Mouse (Mus musculus) ZHBTc4 (cell line): ENCODE data around the gene Dusp18.
"Not testable (repeated sequence)": the region's sequence is repeated elsewhere in the genome, so short reads cannot be mapped to it uniquely, and the experiment has no call there.

Source experiments
- DNase-seq: peaks from one replicate; pipeline ENCODE4 v3.0.0-alpha.2; 2011; ENCODE audit warnings: low read depth, low spot score

Gene Dusp18

GRCm38 (mm10) chr11:3893970-3894369, 1.1 kb upstream of the Dusp18 start:
- no peak for DNase-seq

DNA sequence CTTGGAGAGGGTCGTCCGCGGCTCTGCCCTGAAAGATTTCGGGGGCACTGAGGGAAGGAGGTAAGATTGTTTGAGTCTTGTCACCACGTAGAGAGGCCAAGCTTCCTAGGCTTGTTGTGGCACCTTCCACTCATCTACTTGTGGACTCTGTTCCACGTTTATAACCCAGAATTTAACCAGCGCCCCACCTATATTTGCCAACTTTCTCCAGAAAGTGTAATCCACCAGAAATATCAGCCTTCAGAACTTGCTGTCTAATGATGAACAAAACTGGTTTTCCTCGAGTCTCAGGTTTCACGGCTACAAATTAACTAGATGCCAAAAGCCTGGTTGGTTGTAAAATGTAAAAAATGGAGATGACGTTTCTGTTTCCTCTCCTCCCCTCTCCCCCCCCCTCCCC, 418 bp downstream of the Dusp18 start:
- peak; percentile 25 for DNase-seq

- no peak for DNase-seq
Observed at GRCm38 (mm10) chr11:3895933-3896332, 893 bp downstream of the Dusp18 start.

DNA sequence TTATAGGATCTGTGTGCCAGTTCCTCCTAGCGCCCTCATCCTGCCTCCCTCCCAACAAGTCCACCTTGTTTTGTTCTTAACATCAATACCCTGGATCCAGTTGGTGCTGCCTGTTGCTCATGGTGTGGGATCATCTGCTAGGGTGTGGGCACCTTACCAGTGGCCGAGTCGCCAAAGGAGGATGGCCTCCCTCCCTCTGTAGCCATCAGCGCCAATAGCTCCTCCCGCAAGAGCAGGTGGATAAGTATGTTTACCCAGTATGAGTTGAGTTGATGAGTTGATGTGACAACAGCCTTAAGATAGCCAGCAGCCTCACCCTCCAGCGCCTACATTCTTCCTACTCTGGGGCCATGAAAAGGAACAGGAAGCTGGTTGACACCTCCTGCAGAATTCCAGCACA, 5.3 kb downstream of the Dusp18 start:
- no peak for DNase-seq

- no peak for DNase-seq
Observed at GRCm38 (mm10) chr11:3902516-3902915, 7.5 kb downstream of the Dusp18 start.

DNA sequence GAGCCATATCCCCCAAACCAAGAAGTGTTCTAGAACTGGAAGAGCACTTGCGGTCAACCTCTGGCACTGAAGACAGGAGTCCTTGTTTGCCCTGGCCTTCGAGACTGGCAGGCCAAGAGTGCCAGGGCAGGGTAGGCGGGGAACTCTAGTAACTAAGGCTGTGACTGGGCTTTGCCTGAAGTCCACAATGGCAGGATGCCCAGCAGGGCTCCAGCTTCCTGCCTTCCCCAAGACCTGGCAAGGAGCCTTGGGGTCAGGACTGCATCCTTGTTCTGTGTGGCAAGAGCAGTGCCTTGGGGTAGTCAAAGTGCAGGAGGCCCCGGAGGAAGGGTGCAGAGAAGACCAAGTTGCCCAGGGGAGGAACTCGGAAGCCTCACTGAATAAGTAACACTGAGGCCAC, 8.0 kb downstream of the Dusp18 start:
- DNase-seq, result no peak

DNA sequence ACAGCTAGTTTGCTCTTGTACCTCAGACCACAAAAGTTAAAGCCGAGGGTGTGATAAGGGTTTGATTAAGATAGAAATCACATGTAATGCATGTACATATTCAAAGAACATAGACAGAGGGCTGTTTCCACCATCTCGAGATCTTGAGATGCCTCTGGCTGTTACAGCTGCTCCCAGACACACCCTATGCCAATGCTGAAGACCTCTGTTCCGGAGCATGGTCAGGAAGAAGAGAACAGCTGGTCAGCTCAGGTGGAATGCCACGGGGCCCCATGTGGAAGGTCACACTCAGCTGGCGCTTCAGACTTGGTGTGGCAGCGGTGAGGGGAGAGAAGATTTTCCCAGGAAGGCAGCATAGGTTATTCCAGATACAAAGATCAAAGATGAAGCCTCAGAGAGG, 9.6 kb downstream of the Dusp18 start:
- no peak for DNase-seq

- peak; percentile 58 for DNase-seq
Observed at GRCm38 (mm10) chr11:3905446-3905845, 10.4 kb downstream of the Dusp18 start.

GRCm38 (mm10) chr11:3909236-3909635, 14.2 kb downstream of the Dusp18 start:
- DNase-seq, result no peak

DNA sequence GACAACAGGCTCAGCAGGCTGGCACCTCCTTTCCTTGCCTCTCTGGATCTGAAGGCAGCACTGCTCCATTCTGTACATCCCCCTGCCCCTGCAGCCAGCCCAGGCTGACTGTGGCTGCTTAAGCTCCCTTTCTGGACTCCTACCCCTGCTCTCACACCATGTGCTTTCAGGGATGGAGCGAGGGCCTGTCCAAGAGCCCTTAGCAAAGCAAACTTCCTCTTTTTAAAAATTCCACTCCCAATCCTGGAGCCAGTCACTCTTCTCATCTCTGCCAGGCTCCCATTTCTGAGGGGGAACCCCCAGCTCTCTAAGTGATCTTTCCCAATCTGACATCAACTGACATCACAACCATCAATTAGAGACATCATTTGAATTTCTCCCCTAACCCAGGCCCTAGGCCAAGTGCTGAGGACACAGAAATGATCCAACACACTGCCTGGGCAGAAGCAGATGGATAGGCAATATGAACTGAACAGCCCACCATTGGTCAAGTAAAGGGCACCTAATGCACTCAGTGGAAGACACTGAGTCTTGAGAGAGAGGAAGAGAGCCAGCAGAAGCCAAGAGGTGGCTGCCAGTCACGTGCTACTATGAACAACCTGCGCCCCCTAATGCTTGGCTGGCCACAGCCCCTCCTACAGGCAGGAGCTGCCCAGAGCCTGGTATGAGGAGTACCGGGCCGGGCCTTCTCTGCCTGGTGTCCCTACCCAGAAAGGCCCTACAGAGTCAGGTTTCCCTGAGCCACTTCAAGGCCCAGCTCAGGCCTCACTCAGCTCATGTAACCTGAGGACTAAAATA, 15.7 kb downstream of the Dusp18 start:
- DNase-seq, result no peak

- DNase-seq, result not testable (repeated sequence)
Observed at GRCm38 (mm10) chr11:3911440-3911839, 16.4 kb downstream of the Dusp18 start.

GRCm38 (mm10) chr11:3912100-3912874, 17.2 kb downstream of the Dusp18 start:
- DNase-seq, result peak; percentile 13

DNA sequence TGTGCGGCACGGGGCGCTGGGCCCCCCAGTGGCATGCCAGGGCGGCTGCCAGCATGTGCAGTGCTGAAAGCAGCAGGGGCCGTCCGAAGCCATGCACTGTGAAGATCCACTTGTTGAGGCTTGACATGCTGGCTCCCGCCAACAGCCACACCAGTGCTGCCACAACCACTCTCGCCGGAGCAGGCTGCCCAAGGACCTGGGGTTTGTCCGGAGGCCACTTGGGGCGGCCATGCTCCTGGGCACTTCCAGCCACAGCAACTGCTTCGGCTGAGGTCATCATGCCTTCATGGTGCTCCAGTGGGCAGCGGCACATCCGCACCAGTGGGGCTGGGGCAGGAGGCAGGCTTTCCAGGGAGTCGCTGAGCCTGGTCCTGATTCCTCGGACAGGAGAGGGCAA, 17.8 kb downstream of the Dusp18 start:
- DNase-seq, result peak; percentile 37

DNA sequence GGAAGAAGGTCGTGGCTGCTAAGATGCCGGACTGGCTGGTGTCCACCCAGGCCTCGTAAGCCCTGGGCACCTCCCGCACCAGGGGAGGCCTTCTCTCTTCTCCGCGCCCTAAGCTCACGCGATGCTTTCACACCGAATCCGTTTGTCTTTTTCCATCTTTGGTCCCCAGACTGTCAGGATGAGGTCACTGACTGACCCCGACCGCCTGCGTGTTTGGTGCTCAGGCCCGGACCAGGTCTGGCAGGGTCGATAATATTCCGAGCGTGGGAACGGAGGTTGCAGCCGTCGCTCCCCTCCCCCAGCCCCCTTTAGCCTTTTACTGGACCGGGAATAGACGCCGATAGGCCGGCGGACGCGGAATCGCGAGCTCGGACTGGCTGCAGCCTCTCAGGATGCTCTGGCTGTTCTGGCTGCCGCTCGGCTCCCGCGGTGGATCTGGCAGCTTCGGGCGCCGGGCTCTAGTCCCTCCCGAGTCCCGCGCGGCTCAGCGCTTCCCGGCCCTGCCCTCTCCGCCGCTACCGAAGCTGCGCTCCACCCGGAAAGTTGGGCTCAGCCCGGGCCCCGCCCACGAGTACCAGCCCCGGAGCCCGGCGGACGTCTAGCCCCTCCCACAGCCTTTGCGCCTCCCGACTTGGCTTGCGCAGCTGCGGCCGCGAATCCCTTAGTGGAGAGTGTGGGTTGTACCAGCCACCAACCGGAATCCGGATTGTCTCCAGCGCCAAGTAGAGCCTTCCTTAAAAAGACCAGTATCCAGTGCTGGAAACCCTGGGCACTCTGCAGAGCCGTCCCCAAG, 18.5 kb downstream of the Dusp18 start:
- peak; percentile 91 for DNase-seq

GRCm38 (mm10) chr11:3914109-3914840, 19.2 kb downstream of the Dusp18 start, which contains the start of gene Slc35e4:
Slc35e4 (minus strand) TSS chr11:3914664.
- DNase-seq, result peak; percentile 91

DNA sequence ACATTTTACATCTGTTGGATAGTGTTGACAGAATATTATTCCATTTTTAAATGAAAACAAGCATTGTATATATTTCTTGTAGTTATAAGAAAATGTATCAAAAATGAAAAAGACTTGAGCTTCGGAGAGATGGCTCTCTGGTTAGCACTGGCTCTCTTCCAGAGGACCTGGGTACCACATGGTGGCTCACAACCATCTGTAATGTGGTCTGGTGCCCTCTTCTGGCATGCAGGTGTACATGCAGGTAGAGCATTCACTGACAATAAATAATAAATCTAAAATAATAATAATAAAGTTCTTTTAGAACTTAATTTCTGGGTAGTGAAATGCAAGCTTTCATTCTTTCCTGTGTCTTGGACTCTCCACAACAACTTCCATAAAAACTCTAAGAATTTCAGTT, 23.7 kb downstream of the Dusp18 start:
- DNase-seq, result peak; percentile 46

- no peak for DNase-seq
Observed at GRCm38 (mm10) chr11:3920476-3920875, 25.4 kb downstream of the Dusp18 start.

GRCm38 (mm10) chr11:3921281-3921850, 26.3 kb downstream of the Dusp18 start:
- DNase-seq, result peak; percentile 80

GRCm38 (mm10) chr11:3922115-3922514, 27.1 kb downstream of the Dusp18 start:
- no peak for DNase-seq

GRCm38 (mm10) chr11:3922731-3923130, 27.7 kb downstream of the Dusp18 start:
- DNase-seq, result no peak

DNA sequence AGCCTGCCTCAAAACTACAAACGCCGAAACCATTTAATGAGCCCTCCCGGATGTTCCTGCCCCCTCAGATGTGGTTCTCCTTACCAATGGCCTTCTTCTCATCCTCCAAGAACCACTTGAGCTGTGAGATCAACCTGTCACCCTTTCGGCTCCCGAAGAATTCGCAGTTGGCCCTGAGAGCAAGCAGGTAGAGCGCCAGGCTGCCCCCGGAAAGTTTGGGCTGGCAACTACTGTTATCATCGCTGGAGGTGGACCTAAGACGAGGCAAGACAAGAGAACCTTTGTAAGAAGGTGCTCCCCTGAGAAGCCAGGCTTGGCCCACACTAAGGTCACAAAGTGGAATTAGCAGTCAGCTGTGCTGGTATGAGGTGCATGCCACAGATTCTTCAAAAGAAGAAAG, 30.9 kb downstream of the Dusp18 start:
- DNase-seq, result no peak
